Mouse (Mus musculus): ENCODE measurements around the gene Gm20388. TPM values are rescaled to one million over a fixed set of nuclear protein-coding genes. Genes with fewer than 3 reads are reported as not detected.

The Gm20388 gene
- total and polyA plus RNA-seq, 2 experiments from 2014 or later, result 51.3 TPM; not detected in 1

DNA sequence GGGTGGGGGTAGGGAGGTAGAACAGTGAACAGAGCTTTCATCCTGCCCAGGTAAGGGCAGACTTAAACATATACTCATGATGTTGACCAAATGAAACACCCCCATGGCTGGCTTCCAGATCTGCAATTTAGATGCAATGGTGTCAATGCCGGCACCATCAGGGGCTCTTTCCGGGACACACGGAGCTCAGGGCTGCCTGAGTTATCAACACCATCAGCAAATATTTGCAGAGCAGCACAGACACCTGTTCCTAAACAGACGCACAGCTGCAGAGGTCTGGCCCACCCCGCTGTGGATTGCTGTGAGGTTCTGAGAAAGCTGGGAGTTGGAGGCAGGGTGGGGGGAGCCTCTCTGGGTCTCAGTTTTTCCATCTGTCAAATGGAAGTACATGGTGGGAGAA lies 2855.5 kb downstream of the Gm20388 start:
- H3K36me3 ChIP-seq (ENCODE audit: insufficient read depth), result no peaks in the 10 kb centered on the region
- no peak overlapping the region for H3K4me2 ChIP-seq (ENCODE audit: low read depth)
- H3K27ac ChIP-seq (ENCODE audit: low read depth, low read length), result no peak overlapping the region
- 74% methylated on average over 5 of the region's 5 CpGs for WGBS
- H3K4me1 ChIP-seq (ENCODE audit: insufficient read depth), result peaks cover 8% of the 10 kb centered on the region; the same call in 1 of the 2 replicates
- no peak overlapping the region for H3K4me3 ChIP-seq (ENCODE audit: low read depth, low read length)
- H3K9me3 ChIP-seq (ENCODE audit: low read length), result no peaks in the 10 kb centered on the region
- no peak overlapping the region for H3K9ac ChIP-seq
- DNase-seq (no peak), ATAC-seq (no peak)
- TF ChIP-seq CTCF (IDR thresholded peaks at IDR 0.05; ENCODE audit: low read depth), result no peak
- no peaks in the 10 kb centered on the region; the same call in none of the 2 replicates for H3K27me3 ChIP-seq (ENCODE audit: insufficient read depth, low read length)

DNA sequence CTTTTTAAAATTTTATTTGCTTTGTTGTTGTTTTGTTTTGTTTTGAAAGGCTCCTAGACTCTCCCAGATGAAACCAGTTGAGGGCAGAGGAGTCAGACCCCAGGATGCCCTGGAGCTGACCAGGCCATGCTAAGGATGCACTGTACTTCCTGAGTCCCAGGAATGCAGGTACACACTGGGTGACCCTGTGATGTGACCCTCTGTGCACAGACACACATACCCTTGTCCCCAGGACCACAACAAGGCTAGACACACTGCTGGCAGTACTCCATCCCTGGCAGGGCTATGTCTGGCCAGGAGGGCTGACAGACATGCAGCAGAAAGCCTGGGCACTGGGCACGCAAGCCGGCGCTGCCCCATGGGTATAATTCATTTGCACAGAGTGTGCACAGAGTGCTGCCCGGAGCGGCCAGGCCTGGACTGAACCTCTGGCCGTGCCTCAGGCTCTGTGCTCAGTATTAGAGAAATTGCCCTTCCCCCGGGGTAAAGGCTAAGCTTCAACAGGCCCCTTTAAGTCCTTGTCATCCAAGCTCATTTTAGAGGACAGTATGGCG lies 2856.1 kb downstream of the Gm20388 start:
- 65% methylated on average over 8 of the region's 8 CpGs for WGBS
- Histone ChIP-seq H3K4me2 (ENCODE audit: low read depth) (no peak overlapping the region), H3K27ac (ENCODE audit: low read depth, low read length) (no peak overlapping the region), H3K9me3 (ENCODE audit: low read length) (no peaks in the 10 kb centered on the region), H3K9ac (no peak overlapping the region), H3K4me3 (ENCODE audit: low read depth, low read length) (no peak overlapping the region), H3K36me3 (ENCODE audit: insufficient read depth) (no peaks in the 10 kb centered on the region), H3K27me3 (ENCODE audit: insufficient read depth, low read length) (no peaks in the 10 kb centered on the region; the same call in 1 of the 2 replicates), H3K4me1 (ENCODE audit: insufficient read depth) (peaks cover 8% of the 10 kb centered on the region; the same call in 1 of the 2 replicates)
- DNase-seq (no peak), ATAC-seq (no peak)
- TF ChIP-seq CTCF (IDR thresholded peaks at IDR 0.05; ENCODE audit: low read depth), result no peak

DNA sequence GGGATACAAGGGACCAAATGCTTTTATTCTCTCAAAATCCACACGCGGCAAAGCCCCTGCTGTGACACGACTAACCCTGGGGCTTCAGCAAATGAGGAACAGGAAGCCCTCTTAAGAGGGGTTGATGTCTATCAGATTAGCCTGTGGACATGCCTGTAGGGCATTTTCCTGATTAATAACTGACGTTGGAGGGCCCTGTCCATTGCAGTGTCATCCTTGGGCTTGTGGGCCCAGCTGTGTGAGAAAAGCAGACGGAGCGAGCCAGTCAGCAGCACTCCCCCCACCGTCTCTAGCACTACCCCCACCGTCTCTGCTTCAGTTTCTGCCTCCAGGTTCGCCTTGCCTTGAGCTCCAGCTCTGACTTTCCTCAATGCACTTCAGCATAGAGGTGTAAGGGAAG lies 2856.6 kb downstream of the Gm20388 start:
- Histone ChIP-seq H3K4me3 (ENCODE audit: low read depth, low read length) (no peak overlapping the region), H3K4me1 (ENCODE audit: insufficient read depth) (peaks cover 8% of the 10 kb centered on the region; the same call in 1 of the 2 replicates), H3K9ac (no peak overlapping the region), H3K36me3 (ENCODE audit: insufficient read depth) (no peaks in the 10 kb centered on the region), H3K4me2 (ENCODE audit: low read depth) (no peak overlapping the region), H3K27me3 (ENCODE audit: insufficient read depth, low read length) (no peaks in the 10 kb centered on the region), H3K27ac (ENCODE audit: low read depth, low read length) (no peak overlapping the region), H3K9me3 (ENCODE audit: low read length) (no peaks in the 10 kb centered on the region)
- 41% methylated on average over 9 of the region's 9 CpGs for WGBS
- no peak for DNase-seq
- no peak for ATAC-seq
- TF ChIP-seq CTCF (IDR thresholded peaks at IDR 0.05; ENCODE audit: low read depth), result no peak

- H3K9me3 ChIP-seq (ENCODE audit: low read length), result no peaks in the 10 kb centered on the region
- H3K4me2 ChIP-seq (ENCODE audit: low read depth), result peak overlapping the region; percentile 31
- ATAC-seq (peak; percentile 91), DNase-seq (peak; percentile 75)
- peaks cover 8% of the 10 kb centered on the region; the same call in 1 of the 2 replicates for H3K4me1 ChIP-seq (ENCODE audit: insufficient read depth)
- no peaks in the 10 kb centered on the region for H3K36me3 ChIP-seq (ENCODE audit: insufficient read depth)
- no peak; the same call in 1 of the 2 replicates for TF ChIP-seq CTCF (IDR thresholded peaks at IDR 0.05; ENCODE audit: low read depth)
- H3K27me3 ChIP-seq (ENCODE audit: insufficient read depth, low read length), result no peaks in the 10 kb centered on the region
- H3K27ac ChIP-seq (ENCODE audit: low read depth, low read length), result no peak overlapping the region
- no peak overlapping the region for H3K4me3 ChIP-seq (ENCODE audit: low read depth, low read length)
- WGBS, result 31% methylated on average over 24 of the region's 24 CpGs
- no peak overlapping the region for H3K9ac ChIP-seq
These were observed 2858.8 kb downstream of the Gm20388 start for GRCm38 (mm10) chr8:122769251-122770058.

DNA sequence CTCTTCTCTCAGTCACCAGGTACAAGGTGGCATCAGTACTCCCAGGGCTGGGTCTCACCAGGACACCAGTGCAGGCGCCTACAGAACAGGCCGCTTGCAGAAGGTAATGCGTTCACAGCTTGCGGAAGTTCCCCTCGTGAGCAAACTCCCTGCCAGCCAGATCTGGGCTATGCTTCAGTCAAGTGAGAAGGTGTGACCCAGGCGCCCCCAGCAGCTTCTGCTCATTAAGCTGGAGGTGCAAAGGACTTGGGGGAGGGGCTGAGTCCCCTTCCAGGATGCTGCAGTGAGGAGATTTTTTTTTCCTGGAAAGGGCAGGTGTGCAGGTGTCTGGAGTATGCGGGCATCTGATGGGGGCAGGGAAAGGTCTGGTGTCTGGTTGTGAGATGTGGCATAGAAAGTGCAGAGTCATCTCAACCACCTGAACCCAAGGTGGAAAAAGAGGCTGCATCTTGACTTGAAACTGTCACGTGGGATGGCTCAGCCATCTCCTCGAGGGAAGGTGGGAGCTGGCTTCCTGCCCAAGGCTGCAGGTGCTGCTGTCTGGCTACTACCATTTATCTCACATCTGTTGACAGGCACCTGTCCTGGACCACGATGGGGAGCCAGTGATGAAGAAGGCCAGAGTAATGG lies 2861.9 kb downstream of the Gm20388 start:
- Histone ChIP-seq H3K4me2 (ENCODE audit: low read depth) (no peak overlapping the region), H3K4me1 (ENCODE audit: insufficient read depth) (peaks cover 12% of the 10 kb centered on the region; the same call in 1 of the 2 replicates), H3K9me3 (ENCODE audit: low read length) (no peaks in the 10 kb centered on the region), H3K27me3 (ENCODE audit: insufficient read depth, low read length) (no peaks in the 10 kb centered on the region), H3K9ac (no peak overlapping the region), H3K4me3 (ENCODE audit: low read depth, low read length) (no peak overlapping the region), H3K36me3 (ENCODE audit: insufficient read depth) (no peaks in the 10 kb centered on the region), H3K27ac (ENCODE audit: low read depth, low read length) (no peak overlapping the region)
- ATAC-seq (no peak), DNase-seq (no peak)
- WGBS, result 33% methylated on average over 10 of the region's 10 CpGs
- no peak for TF ChIP-seq CTCF (IDR thresholded peaks at IDR 0.05; ENCODE audit: low read depth)

- peak; percentile 86 for DNase-seq
- peak; percentile 79 for ATAC-seq
- no peak for TF ChIP-seq CTCF (IDR thresholded peaks at IDR 0.05; ENCODE audit: low read depth)
- 0 out of 2 replicates have a peak, but pooled peaks cover 4% of the 10 kb centered on the region for H3K4me1 ChIP-seq (ENCODE audit: insufficient read depth)
- H3K4me2 ChIP-seq (ENCODE audit: low read depth), result peak within 1 kb of the TSS; percentile 90
- H3K9me3 ChIP-seq (ENCODE audit: low read length), result no peaks in the 10 kb centered on the region
- peaks cover 2% of the 10 kb centered on the region for H3K36me3 ChIP-seq (ENCODE audit: insufficient read depth)
- H3K4me3 ChIP-seq (ENCODE audit: low read depth, low read length), result peak within 1 kb of the TSS; percentile 82
- no peak within 1 kb of the TSS; the same call in 1 of the 2 replicates for H3K27ac ChIP-seq (ENCODE audit: low read depth, low read length)
- H3K9ac ChIP-seq, result peak within 1 kb of the TSS; percentile 88
- 2% methylated on average over 50 of the region's 50 CpGs for WGBS
- H3K27me3 ChIP-seq (ENCODE audit: insufficient read depth, low read length), result no peaks in the 10 kb centered on the region
These were observed 2864.9 kb downstream of the Gm20388 start, which contains the start of gene Acsf3 for GRCm38 (mm10) chr8:122775285-122776155. Gene Acsf3, plus strand, starts transcription at chr8:122775486.

Measured in forebrain, postnatal 0 days (tissue).